Mouse (Mus musculus) right cerebral cortex, postnatal 25 days (tissue): Measurements from ENCODE around the gene Gm9970.
A peak's percentile ranks its signal among the peaks of the same experiment; 100 is the strongest.

Experiments
- DNase-seq: peaks from one replicate; pipeline ENCODE4 v3.0.0; 2022

The Gm9970 gene

GRCm38 (mm10) chr5:31240637-31241521, at the start of gene Gm9970, which contains the start of gene Nrbp1:
TSS of gene Gm9970 (minus strand) at chr5:31241232.
TSS of gene Nrbp1 (plus strand) at chr5:31240864.
- DNase-seq: peak; percentile 96

GRCm38 (mm10) chr5:31289626-31290230, 48.7 kb upstream of the Gm9970 start:
- DNase-seq: no peak

GRCm38 (mm10) chr5:31288655-31289054, 47.6 kb upstream of the Gm9970 start:
- no peak for DNase-seq

- DNase-seq: no peak
These were observed 47.2 kb upstream of the Gm9970 start for GRCm38 (mm10) chr5:31288225-31288624.

GRCm38 (mm10) chr5:31279245-31279988, 38.4 kb upstream of the Gm9970 start:
- DNase-seq: no peak

GRCm38 (mm10) chr5:31273018-31273417, 32.0 kb upstream of the Gm9970 start:
- DNase-seq: no peak

- DNase-seq: no peak
These were observed 26.7 kb upstream of the Gm9970 start for GRCm38 (mm10) chr5:31267686-31268085.

GRCm38 (mm10) chr5:31266101-31266500, 25.1 kb upstream of the Gm9970 start:
- DNase-seq: no peak

GRCm38 (mm10) chr5:31257616-31258015, 16.6 kb upstream of the Gm9970 start:
- DNase-seq: no peak

GRCm38 (mm10) chr5:31255971-31256370, 14.9 kb upstream of the Gm9970 start:
- no peak for DNase-seq

GRCm38 (mm10) chr5:31255381-31255780, 14.3 kb upstream of the Gm9970 start:
- no peak for DNase-seq

- DNase-seq: no peak
These were observed 13.9 kb upstream of the Gm9970 start for GRCm38 (mm10) chr5:31254901-31255300.

- DNase-seq: no peak
These were observed 13.4 kb upstream of the Gm9970 start for GRCm38 (mm10) chr5:31254452-31254851.

GRCm38 (mm10) chr5:31253806-31254205, 12.8 kb upstream of the Gm9970 start:
- no peak for DNase-seq

GRCm38 (mm10) chr5:31252795-31253545, 11.9 kb upstream of the Gm9970 start:
- DNase-seq: no peak

- DNase-seq: no peak
These were observed 11.1 kb upstream of the Gm9970 start for GRCm38 (mm10) chr5:31252151-31252550.

GRCm38 (mm10) chr5:31251541-31252101, 10.6 kb upstream of the Gm9970 start, which contains the start of gene Krtcap3:
TSS of gene Krtcap3 (plus strand) at chr5:31251691.
- no peak for DNase-seq

GRCm38 (mm10) chr5:31250716-31251115, 9.7 kb upstream of the Gm9970 start:
- no peak for DNase-seq

GRCm38 (mm10) chr5:31242191-31242590, 1.2 kb upstream of the Gm9970 start:
- no peak for DNase-seq

- DNase-seq: no peak
These were observed 546 bp upstream of the Gm9970 start for GRCm38 (mm10) chr5:31241522-31242034.

GRCm38 (mm10) chr5:31226641-31227040, 14.4 kb downstream of the Gm9970 start:
- DNase-seq: no peak

GRCm38 (mm10) chr5:31222696-31223095, 18.3 kb downstream of the Gm9970 start:
- DNase-seq: no peak
